Mouse (Mus musculus) olfactory bulb, adult 2 months (tissue): ENCODE results near the gene Hoxa5.

Experiments
- CTCF ChIP-seq: fragments of 200-500 bp; IDR thresholded peaks from 2 replicates; pipeline ENCODE4 v1.5.1; 2012; ENCODE audit warnings: low read depth, mild to moderate bottlenecking, low read length, moderate library complexity; ENCODE audit not compliant: insufficient read depth
- POLR2A ChIP-seq: fragments of 200-500 bp; IDR thresholded peaks from 2 replicates; pipeline ENCODE4 v1.6.1; 2012; ENCODE audit warnings: mild to moderate bottlenecking, low read depth, low read length, moderate library complexity; ENCODE audit not compliant: insufficient read depth

DNA sequence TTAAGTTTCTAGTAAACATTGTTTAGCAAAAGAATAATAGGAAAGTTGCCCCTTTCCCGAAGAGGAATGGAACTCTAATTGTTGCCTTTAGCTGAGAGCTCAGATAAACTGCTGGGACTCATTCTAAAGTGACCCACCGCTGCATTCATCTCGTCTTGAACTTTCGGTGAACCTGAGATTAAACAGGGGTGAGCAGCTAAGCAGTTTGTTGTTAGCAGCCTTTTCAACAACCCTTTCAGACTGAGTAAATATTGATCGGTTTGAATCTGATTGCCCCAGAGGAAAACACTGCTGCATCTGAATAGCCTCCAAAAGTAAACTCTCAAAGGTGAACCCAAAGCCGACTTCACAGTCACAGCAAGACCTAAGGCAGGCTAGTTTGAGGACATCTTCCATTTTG is 51.1 kb downstream of the Hoxa5 start:
- TF ChIP-seq CTCF (no peak), POLR2A (no peak)
